Mouse (Mus musculus) heart, postnatal 0 days (tissue): Measurements from ENCODE around the gene Hddc3.

Experiments
- CTCF ChIP-seq: IDR thresholded peaks from 2 replicates; pipeline ENCODE4 v1.5.1; 2016; ENCODE audit warnings: antibody characterized with exemption, control low read depth, low read depth
- EP300 ChIP-seq: IDR thresholded peaks from 2 replicates; pipeline ENCODE4 v1.6.1; 2016; ENCODE audit warnings: antibody characterized with exemption, low read depth

GRCm38 (mm10) chr7:80301522-80301921 is 41.4 kb upstream of the Hddc3 start:
- no peak for TF ChIP-seq CTCF
- no peak for TF ChIP-seq EP300
